Comparison of ENCODE assay signal across 8 mouse cellular contexts in genomic region chr5:118268987-118269386, GRCm38 (mm10). TPM values are rescaled to one million over a fixed set of nuclear protein-coding genes. Genes with fewer than 3 reads are reported as not detected.
DNase-seq lines count a peak whose midpoint lies in the region; ATAC-seq and TF ChIP-seq lines count a peak whose summit lies in the region.

No protein-coding gene starts in this region.

- H3K9ac ChIP-seq in embryonic facial prominence, embryonic 12.5 days, result no peak overlapping the region
- H3K9ac ChIP-seq in heart, adult 2 months (ENCODE audit: low read depth, low read length), result no peak overlapping the region
- H3K9ac ChIP-seq in limb, embryonic 12.5 days (replicated peaks), result no peak overlapping the region
- peak overlapping the region; percentile 65 for H3K9ac ChIP-seq in midbrain, embryonic 16.5 days (ENCODE audit: low read depth, low read length)

- H3K27ac ChIP-seq in embryonic facial prominence, embryonic 12.5 days, result no peak overlapping the region
- H3K27ac ChIP-seq in heart, adult 2 months, result no peak overlapping the region
- H3K27ac ChIP-seq in kidney, adult 2 months (ENCODE audit: insufficient read depth, low read depth, low read length), result no peak overlapping the region
- no peak overlapping the region for H3K27ac ChIP-seq in limb, embryonic 12.5 days
- no peak overlapping the region for H3K27ac ChIP-seq in midbrain, embryonic 16.5 days (ENCODE audit: low read length)

- TF ChIP-seq CTCF in heart, adult 2 months (IDR thresholded peaks at IDR 0.05), result peak; percentile 98; the same call in 1 of the 2 replicates
- TF ChIP-seq CTCF in kidney, adult 2 months (conservative IDR thresholded peaks at IDR 0.05; ENCODE audit: insufficient read depth, insufficient read length, low read depth, low read length), result peak; percentile 96

- TF ChIP-seq EP300 in heart, adult 2 months (IDR thresholded peaks at IDR 0.05; ENCODE audit: insufficient read depth, low read depth, low read length), result peak; percentile 96

- H3K9me3 ChIP-seq in embryonic facial prominence, embryonic 12.5 days, result no peaks in the 10 kb centered on the region
- no peaks in the 10 kb centered on the region for H3K9me3 ChIP-seq in limb, embryonic 12.5 days
- no peaks in the 10 kb centered on the region for H3K9me3 ChIP-seq in midbrain, embryonic 16.5 days (replicated peaks; ENCODE audit: control insufficient read depth, low read length, poor library complexity, severe bottlenecking)

- intact Hi-C loops in heart, adult 2 months (cut with DNase I), result loop anchor here (1.0 to 5.0 kb wide), 6 partner anchors 50 to 468 kb away; partner anchors contain the start of gene Med13l

- H3K4me3 ChIP-seq in embryonic facial prominence, embryonic 12.5 days, result no peak overlapping the region
- no peak overlapping the region for H3K4me3 ChIP-seq in heart, adult 2 months
- H3K4me3 ChIP-seq in kidney, adult 2 months (ENCODE audit: insufficient read depth, low read depth, low read length), result no peak overlapping the region
- no peak overlapping the region for H3K4me3 ChIP-seq in limb, embryonic 12.5 days (replicated peaks)
- peak overlapping the region; percentile 29 for H3K4me3 ChIP-seq in midbrain, embryonic 16.5 days (ENCODE audit: low read depth, low read length)

- H3K4me1 ChIP-seq in embryonic facial prominence, embryonic 12.5 days, result peaks cover 18% of the 10 kb centered on the region; the same call in 1 of the 2 replicates
- 0 out of 2 replicates have a peak, but pooled peaks cover 2% of the 10 kb centered on the region for H3K4me1 ChIP-seq in heart, adult 2 months (ENCODE audit: control insufficient read depth, insufficient read depth, low read length)
- no peaks in the 10 kb centered on the region for H3K4me1 ChIP-seq in kidney, adult 2 months (ENCODE audit: control insufficient read depth, insufficient read depth, low read length)
- peaks cover 25% of the 10 kb centered on the region for H3K4me1 ChIP-seq in limb, embryonic 12.5 days (replicated peaks)
- peaks cover 18% of the 10 kb centered on the region for H3K4me1 ChIP-seq in midbrain, embryonic 16.5 days (ENCODE audit: control insufficient read depth, insufficient read depth, low read length)

- peak; percentile 47 to 78 for DNase-seq in spleen, adult 18-20 months
- no peak for DNase-seq in spleen, adult 12 weeks (ENCODE audit: low spot score)
- peak; percentile 84 to 92 for DNase-seq in heart, adult 2 months
- DNase-seq in kidney, adult 2 months, result peak; percentile 89
- peak; percentile 43 to 61 for DNase-seq in spleen, postnatal 36 days (ENCODE audit: low spot score in 2 of 2)

- 1% methylated on average over 13 of the region's 13 CpGs for WGBS in embryonic facial prominence, embryonic 12.5 days
- WGBS in heart, adult 2 months, result 2% methylated on average over 13 of the region's 13 CpGs
- WGBS in kidney, adult 2 months, result 1% methylated on average over 13 of the region's 13 CpGs
- under 1% methylated on average over 13 of the region's 13 CpGs for WGBS in limb, embryonic 12.5 days
- WGBS in midbrain, embryonic 16.5 days, result 0% methylated on average over 13 of the region's 13 CpGs

- H3K79me2 ChIP-seq in heart, adult 2 months (replicated peaks; ENCODE audit: control insufficient read depth, insufficient read depth, low read length), result no peaks in the 10 kb centered on the region

- peaks cover 3% of the 10 kb centered on the region for H3K36me3 ChIP-seq in embryonic facial prominence, embryonic 12.5 days
- H3K36me3 ChIP-seq in heart, adult 2 months (ENCODE audit: control insufficient read depth, insufficient read depth, low read length), result no peaks in the 10 kb centered on the region
- no peaks in the 10 kb centered on the region for H3K36me3 ChIP-seq in kidney, adult 2 months (ENCODE audit: control insufficient read depth, insufficient read depth, low read length)
- no peaks in the 10 kb centered on the region for H3K36me3 ChIP-seq in limb, embryonic 12.5 days
- no peaks in the 10 kb centered on the region for H3K36me3 ChIP-seq in midbrain, embryonic 16.5 days (ENCODE audit: control insufficient read depth, insufficient read depth, low read length)

- peaks cover 20% of the 10 kb centered on the region for H3K27me3 ChIP-seq in embryonic facial prominence, embryonic 12.5 days
- no peaks in the 10 kb centered on the region for H3K27me3 ChIP-seq in heart, adult 2 months (ENCODE audit: control insufficient read depth, insufficient read depth, low read length)
- no peaks in the 10 kb centered on the region for H3K27me3 ChIP-seq in kidney, adult 2 months (replicated peaks; ENCODE audit: control insufficient read depth, insufficient read depth, low read length)
- peaks cover 47% of the 10 kb centered on the region for H3K27me3 ChIP-seq in limb, embryonic 12.5 days
- H3K27me3 ChIP-seq in midbrain, embryonic 16.5 days (ENCODE audit: control insufficient read depth, insufficient read depth, low read depth, low read length), result peaks cover 3% of the 10 kb centered on the region; the same call in 1 of the 2 replicates

- peak; percentile 78; the same call in 1 of the 2 replicates for ATAC-seq in embryonic facial prominence, embryonic 12.5 days (ENCODE audit: insufficient number of reproducible peaks, insufficient read depth, low FRiP score, low TSS enrichment)
- ATAC-seq in limb, embryonic 12.5 days (ENCODE audit: insufficient number of reproducible peaks, insufficient read depth, low FRiP score, low TSS enrichment, low read depth), result peak; percentile 64
- ATAC-seq in midbrain, embryonic 16.5 days, result peak; percentile 83

- no peak for TF ChIP-seq POLR2A in heart, adult 2 months (IDR thresholded peaks at IDR 0.05; ENCODE audit: insufficient read depth, low read depth, low read length)
- TF ChIP-seq POLR2A in kidney, adult 2 months (IDR thresholded peaks at IDR 0.05; ENCODE audit: low read depth, low read length), result no peak

- H3K4me2 ChIP-seq in embryonic facial prominence, embryonic 12.5 days (replicated peaks), result peak overlapping the region; percentile 37; the same call in 1 of the 2 replicates
- peak overlapping the region; percentile 39 for H3K4me2 ChIP-seq in limb, embryonic 12.5 days
- peak overlapping the region; percentile 61 for H3K4me2 ChIP-seq in midbrain, embryonic 16.5 days (ENCODE audit: low read length)

RNA-seq across cellular contexts. Expression of gene 2410131K14Rik, which starts 24.0 kb away (rescaled TPM):
- 12.1 and 13.0 TPM in 2 replicates for polyA plus RNA-seq in embryonic facial prominence, embryonic 12.5 days (2016; fragmentation: Nextera tagmentation; extraction: Ambion mirVana)
- 1 to 10 TPM; 8.3 to 9.5 TPM for total RNA-seq in heart, adult 2 months (2021)
- 10.7 and 17.4 TPM in 2 replicates for polyA plus RNA-seq in heart, adult 2 months (2012; rRNA removed)
- 10.0 and 11.0 TPM in 2 replicates for polyA plus RNA-seq in kidney, adult 2 months (2012; rRNA removed)
- polyA plus RNA-seq in limb, embryonic 12.5 days (2016; fragmentation: Nextera tagmentation; extraction: Ambion mirVana), result 12.3 and 12.8 TPM in 2 replicates
- 18.1 and 18.2 TPM in 2 replicates for polyA plus RNA-seq in midbrain, embryonic 16.5 days (2015; fragmentation: Nextera tagmentation; extraction: Ambion mirVana)

RNA-seq across cellular contexts. Expression of gene Rnft2, which starts 24.1 kb away (rescaled TPM):
- polyA plus RNA-seq in embryonic facial prominence, embryonic 12.5 days (2016; fragmentation: Nextera tagmentation; extraction: Ambion mirVana), result 5.7 and 8.8 TPM in 2 replicates
- 1 to 10 TPM in 1 of 2 experiments, under 1 TPM in 1; 0.99 to 1.5 TPM for total RNA-seq in heart, adult 2 months (2021)
- 2.2 and 3.7 TPM in 2 replicates for polyA plus RNA-seq in heart, adult 2 months (2012; rRNA removed)
- 1.8 and 2.9 TPM in 2 replicates for polyA plus RNA-seq in kidney, adult 2 months (2012; rRNA removed)
- 3.6 and 6.8 TPM in 2 replicates for polyA plus RNA-seq in limb, embryonic 12.5 days (2016; fragmentation: Nextera tagmentation; extraction: Ambion mirVana)
- polyA plus RNA-seq in midbrain, embryonic 16.5 days (2015; fragmentation: Nextera tagmentation; extraction: Ambion mirVana), result 11.5 and 11.9 TPM in 2 replicates
